Mouse (Mus musculus) kidney, embryonic 15.5 days (tissue): ENCODE results near the gene Iqsec1. TPM values are rescaled to one million over a fixed set of nuclear protein-coding genes. Genes with fewer than 3 reads are reported as not detected.

Experiments
- ATAC-seq: fragments of 200-750 bp; cut with Nextera tagmentation; replicated peaks from 2 replicates; pipeline ENCODE4 v1.8.0; 2017; ENCODE audit warnings: moderate TSS enrichment; ENCODE audit not compliant: low FRiP score
- H3K27ac ChIP-seq: fragments of 300-500 bp; sonication (generic); 2 replicates; pipeline ENCODE4 v1.5.1; 2015; ENCODE audit warnings: mild to moderate bottlenecking, inconsistent platforms
- H3K27me3 ChIP-seq: fragments of 300-500 bp; sonication (generic); 2 replicates; pipeline ENCODE4 v1.6.1; 2015; ENCODE audit warnings: inconsistent platforms
- H3K36me3 ChIP-seq: fragments of 300-500 bp; sonication (generic); 2 replicates; pipeline ENCODE4 v1.6.1; 2015; ENCODE audit warnings: inconsistent platforms
- H3K4me1 ChIP-seq: fragments of 300-500 bp; sonication (generic); 2 replicates; pipeline ENCODE4 v1.6.1; 2015; ENCODE audit warnings: inconsistent platforms
- H3K4me2 ChIP-seq: fragments of 300-500 bp; sonication (generic); 2 replicates; pipeline ENCODE4 v1.6.1; 2015; ENCODE audit warnings: moderate library complexity, mild to moderate bottlenecking, inconsistent platforms
- H3K4me3 ChIP-seq: fragments of 300-500 bp; sonication (generic); replicated peaks from 2 replicates; pipeline ENCODE4 v1.5.1; 2015; ENCODE audit warnings: mild to moderate bottlenecking, inconsistent platforms
- H3K9ac ChIP-seq: fragments of 300-500 bp; sonication (generic); 2 replicates; pipeline ENCODE4 v1.6.1; 2015; ENCODE audit warnings: mild to moderate bottlenecking, inconsistent platforms
- H3K9me3 ChIP-seq: fragments of 300-500 bp; sonication (generic); replicated peaks from 2 replicates; pipeline ENCODE4 v1.6.1; 2016; ENCODE audit warnings: inconsistent platforms
- WGBS: fragments of 180-500 bp; shearing (Covaris S2); methylation state at CpG from one replicate; pipeline ENCODE4 v1.1.7; 2015; ENCODE audit warnings: mixed read lengths; 5-methylcytosine and 5-hydroxymethylcytosine counted together
- microRNA-seq: library from miRNA; unstranded; fragments of <30 nt; microRNA quantifications from one replicate; pipeline ENCODE4, GENCODE M21; 2016
- polyA plus RNA-seq: library from polyadenylated mRNA; unstranded; fragments of >200 nt; fragmentation: Nextera tagmentation; extraction: Ambion mirVana; gene quantifications from 2 replicates; pipeline ENCODE4 v1.2.1, GENCODE M21; 2015

Gene Iqsec1
- polyA plus RNA-seq, 1 experiment from 2014 or later, result 10.8 TPM

GRCm38 (mm10) chr6:90610248-90610647 lies 378.2 kb downstream of the Iqsec1 start:
- Histone ChIP-seq H3K4me2 (no peak overlapping the region), H3K4me1 (peaks cover 16% of the 10 kb centered on the region), H3K9ac (no peak overlapping the region), H3K4me3 (no peak overlapping the region), H3K27ac (no peak overlapping the region), H3K9me3 (no peaks in the 10 kb centered on the region), H3K36me3 (no peaks in the 10 kb centered on the region), H3K27me3 (no peaks in the 10 kb centered on the region)
- ATAC-seq, result no peak
- WGBS, result 91% methylated on average over 5 of the region's 5 CpGs

- H3K4me3 ChIP-seq, result no peak overlapping the region
- H3K9ac ChIP-seq, result no peak overlapping the region
- H3K9me3 ChIP-seq, result no peaks in the 10 kb centered on the region
- no peak for ATAC-seq
- H3K27ac ChIP-seq, result no peak overlapping the region
- H3K4me2 ChIP-seq, result no peak overlapping the region
- peaks cover 24% of the 10 kb centered on the region for H3K4me1 ChIP-seq
- no peaks in the 10 kb centered on the region for H3K36me3 ChIP-seq
- H3K27me3 ChIP-seq, result no peaks in the 10 kb centered on the region
- WGBS, result 60% methylated on average over 6 of the region's 6 CpGs
These were observed 380.3 kb downstream of the Iqsec1 start for GRCm38 (mm10) chr6:90608186-90608585.

GRCm38 (mm10) chr6:90607196-90607595 lies 381.3 kb downstream of the Iqsec1 start:
- WGBS, result 11% methylated on average over 5 of the region's 5 CpGs
- no peak for ATAC-seq
- H3K9ac ChIP-seq, result no peak overlapping the region

GRCm38 (mm10) chr6:90606538-90606937 lies 381.9 kb downstream of the Iqsec1 start:
- no peak overlapping the region for H3K4me2 ChIP-seq
- H3K9ac ChIP-seq, result no peak overlapping the region
- no peaks in the 10 kb centered on the region for H3K36me3 ChIP-seq
- H3K27ac ChIP-seq, result no peak overlapping the region
- ATAC-seq, result no peak
- no peaks in the 10 kb centered on the region for H3K27me3 ChIP-seq
- 24% methylated on average over 7 of the region's 7 CpGs for WGBS
- peaks cover 28% of the 10 kb centered on the region for H3K4me1 ChIP-seq
- no peak overlapping the region for H3K4me3 ChIP-seq
- H3K9me3 ChIP-seq, result no peaks in the 10 kb centered on the region

More at GRCm38 (mm10) chr6:90607196-90607595, 381.3 kb downstream of the Iqsec1 start:
- Histone ChIP-seq H3K4me1 (peaks cover 24% of the 10 kb centered on the region), H3K9me3 (no peaks in the 10 kb centered on the region), H3K4me3 (no peak overlapping the region), H3K27ac (no peak overlapping the region), H3K36me3 (no peaks in the 10 kb centered on the region), H3K27me3 (no peaks in the 10 kb centered on the region), H3K4me2 (no peak overlapping the region)

Small RNA genes within 50 kb of the gene (microRNA-seq; reads per million reads assigned to microRNA genes)
- not detected for gene Gm24816

Other genes with a start within 250 kb of the Iqsec1 start
- gene Nup210, start 128.1 kb upstream of the Iqsec1 start, polyA plus RNA-seq, result 22.8 and 24.2 TPM in 2 replicates
- gene Hdac11, start 168.0 kb upstream of the Iqsec1 start, polyA plus RNA-seq, result 13.2 and 14.3 TPM in 2 replicates
- gene Fbln2, start 223.8 kb upstream of the Iqsec1 start, polyA plus RNA-seq, result 38.9 and 56.4 TPM in 2 replicates